Mouse (Mus musculus): ENCODE results near the gene Sectm1a.
"Not testable (repeated sequence)": the region's sequence is repeated elsewhere in the genome, so short reads cannot be mapped to it uniquely, and the experiment has no call there.

The Sectm1a gene

DNA sequence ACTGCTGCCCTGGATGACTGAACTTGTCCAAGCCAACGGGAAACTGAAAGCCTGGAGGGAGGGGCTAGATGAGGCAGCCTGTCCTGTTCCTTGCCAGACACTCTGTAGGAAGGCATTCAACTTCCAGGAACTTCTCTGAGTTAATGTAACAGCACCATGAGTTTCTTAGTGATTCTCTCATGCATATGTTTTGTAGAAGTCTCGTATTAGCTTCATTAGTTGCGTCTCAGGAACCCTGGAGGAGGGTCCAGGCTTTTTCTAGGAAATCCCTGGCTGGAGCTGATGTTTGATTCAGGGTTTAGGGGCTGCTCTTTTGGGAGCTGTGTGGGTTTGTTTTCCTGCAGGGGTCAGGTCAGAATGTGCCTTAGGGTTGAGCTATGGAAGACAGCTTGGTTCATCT is at the start of gene Sectm1a:
Gene Sectm1a (minus strand): TSS at position 101 of the 400 bp plus-strand sequence.
- no peak for DNase-seq (ENCODE audit: low spot score)

- no peak for DNase-seq (ENCODE audit: low spot score)
Observed at GRCm38 (mm10) chr11:121129616-121130015, 48.6 kb upstream of the Sectm1a start.

DNA sequence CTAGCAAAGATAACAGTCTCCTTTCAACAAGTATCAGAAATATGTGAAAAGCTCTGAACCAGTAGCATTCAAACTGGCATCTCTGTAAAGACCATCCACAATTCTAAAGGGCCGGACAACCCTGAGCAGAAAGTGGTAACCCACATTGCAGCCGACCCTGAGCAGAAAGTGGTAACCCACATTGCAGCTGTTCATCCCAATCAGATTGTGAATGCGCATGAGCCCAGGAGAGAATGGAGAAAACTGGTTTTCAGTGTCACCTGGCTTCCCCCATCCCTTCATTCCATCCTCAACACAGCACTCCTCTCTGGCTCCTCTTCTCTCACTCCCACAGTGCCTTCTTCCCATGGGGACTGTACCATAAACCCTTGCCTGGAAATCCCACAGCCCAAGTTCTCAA is 46.4 kb upstream of the Sectm1a start:
- no peak for DNase-seq (ENCODE audit: low spot score)

DNA sequence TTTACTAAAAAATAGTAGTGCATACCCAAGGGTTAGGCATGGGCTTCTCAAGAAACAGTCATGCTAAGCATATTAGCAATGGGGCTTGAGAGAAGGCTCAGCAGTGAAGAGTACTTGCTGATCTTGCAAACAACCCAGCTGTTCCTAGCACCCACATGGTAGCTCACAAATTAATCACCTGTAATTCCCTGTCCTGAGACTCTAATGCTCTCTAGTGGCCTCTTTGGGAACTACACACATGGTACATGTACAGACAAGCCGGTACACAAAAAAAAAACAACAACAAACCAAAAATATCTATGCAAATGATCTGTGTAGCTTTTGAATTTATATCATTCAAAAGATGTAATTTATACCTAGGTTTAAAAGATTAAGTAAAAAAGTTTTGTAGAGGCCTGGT is 45.4 kb upstream of the Sectm1a start:
- DNase-seq (ENCODE audit: low spot score) = no peak

- DNase-seq (ENCODE audit: low spot score) = no peak
Observed at GRCm38 (mm10) chr11:121125522-121126172, 44.6 kb upstream of the Sectm1a start.

- DNase-seq (ENCODE audit: low spot score) = no peak
Observed at GRCm38 (mm10) chr11:121123438-121123837, 42.4 kb upstream of the Sectm1a start.

GRCm38 (mm10) chr11:121122024-121122670 is 41.1 kb upstream of the Sectm1a start:
- DNase-seq (ENCODE audit: low spot score) = no peak

DNA sequence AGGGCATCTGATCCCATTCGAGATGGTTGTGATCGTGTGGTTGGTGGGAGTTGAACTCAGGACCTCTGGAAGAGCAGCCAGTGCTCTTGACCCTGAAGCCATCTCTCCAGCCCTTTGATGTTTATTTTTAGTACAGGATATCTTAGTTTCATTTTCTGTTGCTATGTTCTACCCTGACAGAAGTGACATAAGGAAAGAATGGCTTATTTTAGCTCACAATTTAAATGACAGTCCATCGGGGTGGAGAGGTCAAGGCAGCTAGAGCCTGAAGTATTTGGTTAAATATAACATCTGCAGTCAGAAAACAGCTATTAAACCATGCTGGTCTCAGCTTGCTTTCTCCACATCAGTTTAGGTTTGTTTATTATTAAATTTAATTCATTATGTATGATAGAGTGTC is 40.1 kb upstream of the Sectm1a start:
- no peak for DNase-seq (ENCODE audit: low spot score)

GRCm38 (mm10) chr11:121118577-121118976 is 37.6 kb upstream of the Sectm1a start, which contains the start of gene Tex19.2:
TSS of gene Tex19.2 (minus strand) at chr11:121118677.
- DNase-seq (ENCODE audit: low spot score) = no peak

GRCm38 (mm10) chr11:121118106-121118505 is 37.1 kb upstream of the Sectm1a start:
- DNase-seq (ENCODE audit: low spot score) = no peak

DNA sequence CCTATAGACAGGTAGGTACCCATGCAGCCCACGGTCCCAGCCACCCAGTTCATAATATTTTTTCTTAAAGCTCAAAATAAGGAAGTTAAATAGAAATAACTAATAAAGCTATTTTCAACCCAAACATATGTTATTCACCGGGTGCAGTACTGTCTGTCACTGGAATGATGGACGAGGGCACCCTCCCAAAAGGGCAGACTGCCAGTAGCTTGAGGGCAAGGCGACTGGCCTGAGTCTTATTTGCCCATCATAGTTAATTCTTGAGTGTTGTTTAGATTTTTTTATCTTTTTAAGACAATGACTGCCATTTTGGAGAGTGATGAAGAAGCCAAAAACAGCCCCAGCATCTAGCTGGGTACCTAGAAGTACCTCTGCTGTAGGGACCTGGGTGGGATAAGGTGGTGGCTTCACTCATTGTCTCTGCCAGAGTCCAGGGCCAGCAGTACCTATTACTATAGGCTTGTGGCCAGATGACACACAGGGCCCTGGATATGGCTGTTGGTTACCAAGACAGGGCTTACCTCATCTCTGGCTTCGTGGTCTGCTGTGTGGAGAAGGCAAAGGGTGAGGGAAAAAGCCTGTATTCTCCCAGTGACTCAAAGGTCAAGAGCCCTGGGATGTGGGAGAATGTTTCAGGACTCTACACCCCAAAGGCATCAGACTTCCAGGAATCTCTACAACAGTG is 31.2 kb upstream of the Sectm1a start:
- no peak for DNase-seq (ENCODE audit: low spot score)

DNA sequence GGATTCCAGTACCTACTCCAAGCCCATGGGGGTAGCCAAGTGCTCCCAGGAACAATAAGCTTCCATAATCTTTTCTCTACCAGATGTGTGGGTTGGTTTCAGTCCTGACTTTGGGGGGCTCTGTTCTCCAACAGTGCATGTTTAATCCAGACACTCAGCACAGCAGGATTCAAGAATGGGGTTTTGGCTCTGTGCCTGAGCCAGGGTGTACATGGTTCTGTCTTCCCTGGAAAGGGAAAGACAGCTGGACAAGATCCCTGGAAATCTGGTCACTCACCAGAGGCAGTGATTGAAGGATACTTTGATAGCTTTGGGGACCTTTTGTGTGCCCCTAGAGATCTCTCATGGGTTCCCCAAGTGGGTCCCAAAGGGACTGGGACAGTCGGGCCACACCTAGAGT is 30.6 kb upstream of the Sectm1a start:
- DNase-seq (ENCODE audit: low spot score) = no peak

DNA sequence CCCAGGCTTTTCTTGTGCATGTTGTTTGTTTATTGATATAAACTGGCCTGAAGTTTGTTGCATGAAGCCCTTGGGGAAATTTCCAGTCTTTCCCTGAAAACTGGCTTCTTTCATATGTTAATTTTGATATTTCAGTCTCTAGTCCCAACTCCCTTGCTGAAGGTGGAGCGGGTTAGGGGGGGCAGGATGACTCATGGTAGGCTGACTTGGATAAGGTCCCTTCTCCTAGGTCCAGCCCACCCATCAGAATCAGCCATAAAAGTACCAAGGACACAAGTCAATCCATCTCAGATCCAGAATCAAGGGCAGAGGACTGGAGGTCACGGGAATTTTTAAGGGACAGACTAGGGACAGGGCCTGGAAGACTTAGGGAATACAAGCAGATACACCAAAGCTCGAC is 30.0 kb upstream of the Sectm1a start:
- no peak for DNase-seq (ENCODE audit: low spot score)

- DNase-seq (ENCODE audit: low spot score) = no peak
Observed at GRCm38 (mm10) chr11:121109986-121110385, 29.0 kb upstream of the Sectm1a start.

DNA sequence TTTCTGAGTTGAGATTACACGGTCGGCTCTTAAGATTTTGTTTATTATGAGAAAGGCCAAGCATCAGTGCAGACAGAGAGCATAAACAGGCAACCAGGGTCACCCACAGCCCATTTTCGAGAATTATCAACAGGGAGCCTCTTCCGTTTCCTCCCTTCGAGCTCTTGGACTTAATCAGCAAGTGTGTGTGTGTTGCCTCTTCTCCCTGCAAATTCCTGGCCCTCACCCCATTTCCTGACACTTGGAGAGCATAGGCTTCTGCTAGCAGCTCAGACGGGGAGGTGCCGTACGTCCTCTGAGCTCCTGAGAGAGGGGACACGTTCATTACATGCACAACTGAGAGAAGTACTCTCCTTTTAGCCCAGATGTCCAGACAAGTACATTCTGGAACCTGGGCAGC is 27.0 kb upstream of the Sectm1a start:
- DNase-seq (ENCODE audit: low spot score) = no peak

- not testable (repeated sequence) for DNase-seq (ENCODE audit: low spot score)
Observed at GRCm38 (mm10) chr11:121107242-121107641, 26.2 kb upstream of the Sectm1a start.

DNA sequence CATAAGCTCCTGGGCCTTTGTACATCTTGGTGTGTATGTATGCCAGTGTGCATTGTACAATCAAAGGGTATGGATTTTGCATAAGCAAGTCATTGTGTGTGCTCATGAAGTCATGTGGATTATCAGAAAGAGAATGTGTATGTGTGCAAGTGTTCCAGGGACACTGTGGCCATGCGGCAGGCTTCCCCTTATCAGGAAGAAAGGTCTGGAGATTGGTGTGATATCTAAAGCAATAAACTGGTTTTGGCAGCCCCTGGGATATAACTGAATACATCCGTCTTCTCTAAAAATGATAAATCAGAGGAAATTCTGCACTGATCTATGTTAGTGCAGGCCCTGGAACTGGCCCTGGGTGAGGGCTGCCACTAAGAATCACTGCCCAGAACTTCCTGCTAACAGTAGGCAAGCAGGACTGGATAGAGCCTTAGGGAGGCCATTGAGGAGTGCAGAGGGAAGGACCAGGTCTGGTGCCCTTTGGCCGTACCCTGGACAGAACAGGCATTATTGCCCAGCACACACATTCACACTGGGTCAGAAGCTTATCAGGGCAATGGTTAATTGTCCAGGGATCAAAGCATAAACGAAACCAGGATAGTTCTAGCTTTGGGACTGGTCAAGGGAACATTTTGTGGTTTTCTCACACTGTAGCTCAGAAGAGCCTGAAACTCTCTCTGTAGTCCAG is 20.2 kb upstream of the Sectm1a start:
- DNase-seq (ENCODE audit: low spot score) = no peak

- DNase-seq (ENCODE audit: low spot score) = no peak
Observed at GRCm38 (mm10) chr11:121100692-121101091, 19.7 kb upstream of the Sectm1a start.

DNA sequence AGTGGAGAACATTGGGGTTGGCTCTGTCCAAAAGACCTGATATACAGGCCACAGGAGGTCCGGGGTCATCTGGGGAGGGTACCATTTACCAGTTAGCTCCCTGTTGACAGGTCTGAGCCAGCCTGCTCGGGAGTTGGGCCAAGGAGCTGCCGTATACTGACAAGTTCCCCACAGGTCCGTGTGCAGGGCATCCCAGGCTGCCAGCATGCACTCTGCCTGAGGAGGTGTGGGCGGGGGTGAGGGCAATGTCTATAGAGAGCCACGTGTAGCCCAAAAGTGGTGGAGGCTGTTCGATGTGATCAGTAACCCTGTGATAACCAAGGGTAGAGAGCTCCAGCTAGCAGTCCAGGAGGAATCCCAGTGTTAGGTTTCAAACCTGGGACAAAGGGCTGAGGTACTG is 18.7 kb upstream of the Sectm1a start:
- DNase-seq (ENCODE audit: low spot score) = no peak

- DNase-seq (ENCODE audit: low spot score) = no peak
Observed at GRCm38 (mm10) chr11:121092606-121093585, 11.9 kb upstream of the Sectm1a start.

- DNase-seq (ENCODE audit: low spot score) = no peak
Observed at GRCm38 (mm10) chr11:121090943-121091342, 9.9 kb upstream of the Sectm1a start.
